In genomic region chr12:104592791-104593525, GRCm38 (mm10) we compare ENCODE assay signal across 10 mouse cellular contexts.
DNase-seq lines count a peak whose midpoint lies in the region; ATAC-seq lines count a peak whose summit lies in the region.
"Had no signal": no experiment of that assay in that cellular context is flagged by ENCODE, and none has a peak within 500 bp of the region (broad histone marks: within the 10 kb centered on the region; RNA-seq: fewer than 3 reads in every experiment).

No protein-coding gene starts in this region.

- H3K9me3 ChIP-seq in heart, embryonic 15.5 days (replicated peaks), result no peaks in the 10 kb centered on the region
- no peaks in the 10 kb centered on the region for H3K9me3 ChIP-seq in heart, embryonic 11.5 days (replicated peaks; ENCODE audit: control insufficient read depth, low read length)
- H3K9me3 ChIP-seq in embryonic facial prominence, embryonic 13.5 days, result no peaks in the 10 kb centered on the region
- H3K9me3 ChIP-seq in hindbrain, embryonic 13.5 days, result no peaks in the 10 kb centered on the region
- H3K9me3 ChIP-seq in midbrain, embryonic 15.5 days, result no peaks in the 10 kb centered on the region

- H3K36me3 ChIP-seq in heart, embryonic 15.5 days, result no peaks in the 10 kb centered on the region
- no peaks in the 10 kb centered on the region for H3K36me3 ChIP-seq in heart, embryonic 11.5 days (ENCODE audit: control insufficient read depth, insufficient read depth, low read length)
- no peaks in the 10 kb centered on the region for H3K36me3 ChIP-seq in embryonic facial prominence, embryonic 13.5 days
- no peaks in the 10 kb centered on the region for H3K36me3 ChIP-seq in hindbrain, embryonic 13.5 days
- no peaks in the 10 kb centered on the region for H3K36me3 ChIP-seq in midbrain, embryonic 15.5 days (replicated peaks)

- peak overlapping the region; percentile 17; the same call in 1 of the 2 replicates for H3K9ac ChIP-seq in heart, embryonic 15.5 days
- H3K9ac ChIP-seq in heart, embryonic 11.5 days (ENCODE audit: low read depth, low read length), result no peak overlapping the region
- peak overlapping the region; percentile 16; the same call in 1 of the 2 replicates for H3K9ac ChIP-seq in embryonic facial prominence, embryonic 13.5 days
- H3K9ac ChIP-seq in hindbrain, embryonic 13.5 days, result peak overlapping the region; percentile 39; the same call in 1 of the 2 replicates
- no peak overlapping the region for H3K9ac ChIP-seq in midbrain, embryonic 15.5 days

- ATAC-seq in heart, embryonic 15.5 days (replicated peaks; ENCODE audit: insufficient number of reproducible peaks, insufficient read depth, low FRiP score, low read depth), result no peak
- no peak for ATAC-seq in heart, embryonic 11.5 days (replicated peaks; ENCODE audit: insufficient number of reproducible peaks, low FRiP score, low TSS enrichment)
- ATAC-seq in embryonic facial prominence, embryonic 13.5 days (ENCODE audit: insufficient number of reproducible peaks, insufficient read depth, low FRiP score, low TSS enrichment, low read depth), result no peak
- no peak for ATAC-seq in hindbrain, embryonic 13.5 days (ENCODE audit: low FRiP score)
- peak; percentile 22; the same call in 1 of the 2 replicates for ATAC-seq in midbrain, embryonic 15.5 days (replicated peaks)
- no peak for ATAC-seq in activated CD4-positive, CD25-positive, alpha-beta regulatory T cell, adult 4 months
- ATAC-seq in monocyte, adult 5-6 weeks (replicated peaks; ENCODE audit: insufficient number of reproducible peaks, low FRiP score, low TSS enrichment, poor library complexity, severe bottlenecking), result no peak
- ATAC-seq: CD4-positive, CD25-positive, alpha-beta regulatory T cell, adult 4 months had no signal

- 44% methylated on average over 21 of the region's 21 CpGs for WGBS in heart, embryonic 15.5 days
- WGBS in heart, embryonic 11.5 days (ENCODE audit: insufficient replicate concordance), result 53% methylated on average over 21 of the region's 21 CpGs
- 24% methylated on average over 21 of the region's 21 CpGs for whole genome bisulfite sequencing in embryonic facial prominence, embryonic 13.5 days
- WGBS in hindbrain, embryonic 13.5 days, result 40% methylated on average over 21 of the region's 21 CpGs
- 29% methylated on average over 21 of the region's 21 CpGs for WGBS in midbrain, embryonic 15.5 days

- peaks cover 37% of the 10 kb centered on the region for H3K27me3 ChIP-seq in heart, embryonic 15.5 days
- peaks cover 28% of the 10 kb centered on the region for H3K27me3 ChIP-seq in heart, embryonic 11.5 days (ENCODE audit: control insufficient read depth, insufficient read depth, low read length)
- peaks cover 13% of the 10 kb centered on the region; the same call in 1 of the 2 replicates for H3K27me3 ChIP-seq in embryonic facial prominence, embryonic 13.5 days
- no peaks in the 10 kb centered on the region for H3K27me3 ChIP-seq in hindbrain, embryonic 13.5 days
- H3K27me3 ChIP-seq in midbrain, embryonic 15.5 days (replicated peaks), result no peaks in the 10 kb centered on the region

- H3K4me3 ChIP-seq in heart, embryonic 15.5 days, result no peak overlapping the region
- H3K4me3 ChIP-seq in heart, embryonic 11.5 days (ENCODE audit: low read depth, low read length), result no peak overlapping the region
- no peak overlapping the region for H3K4me3 ChIP-seq in embryonic facial prominence, embryonic 13.5 days
- no peak overlapping the region for H3K4me3 ChIP-seq in hindbrain, embryonic 13.5 days
- H3K4me3 ChIP-seq in midbrain, embryonic 15.5 days, result no peak overlapping the region

- peaks cover 12% of the 10 kb centered on the region for H3K4me1 ChIP-seq in heart, embryonic 15.5 days (replicated peaks)
- peaks cover 7% of the 10 kb centered on the region; the same call in 1 of the 2 replicates for H3K4me1 ChIP-seq in heart, embryonic 11.5 days (ENCODE audit: control insufficient read depth, insufficient read depth, low read length)
- H3K4me1 ChIP-seq in embryonic facial prominence, embryonic 13.5 days, result peaks cover 34% of the 10 kb centered on the region
- peaks cover 20% of the 10 kb centered on the region for H3K4me1 ChIP-seq in hindbrain, embryonic 13.5 days (replicated peaks)
- H3K4me1 ChIP-seq in midbrain, embryonic 15.5 days, result peaks cover 16% of the 10 kb centered on the region

- H3K4me2 ChIP-seq in heart, embryonic 15.5 days, result peak overlapping the region; percentile 33
- H3K4me2 ChIP-seq in heart, embryonic 11.5 days, result no peak overlapping the region; the same call in 1 of the 2 replicates
- peak overlapping the region; percentile 37 for H3K4me2 ChIP-seq in embryonic facial prominence, embryonic 13.5 days
- peak overlapping the region; percentile 22 for H3K4me2 ChIP-seq in hindbrain, embryonic 13.5 days
- peak overlapping the region; percentile 21 for H3K4me2 ChIP-seq in midbrain, embryonic 15.5 days

- H3K27ac ChIP-seq in heart, embryonic 15.5 days, result no peak overlapping the region
- no peak overlapping the region for H3K27ac ChIP-seq in heart, embryonic 11.5 days (ENCODE audit: low read depth, low read length)
- no peak overlapping the region; the same call in 1 of the 2 replicates for H3K27ac ChIP-seq in embryonic facial prominence, embryonic 13.5 days
- peak overlapping the region; percentile 73 for H3K27ac ChIP-seq in hindbrain, embryonic 13.5 days
- peak overlapping the region; percentile 40; the same call in 1 of the 2 replicates for H3K27ac ChIP-seq in midbrain, embryonic 15.5 days

- no peak for DNase-seq in right cerebral cortex, postnatal 4 days
- DNase-seq: thymus, adult 2 months had no signal

Comparison
In these comparisons a context has a peak if more than half of its experiments do, and no peak if none do; other contexts are left out.
1. H3K9ac ChIP-seq: peak in heart, embryonic 15.5 days (single experiment), embryonic facial prominence, embryonic 13.5 days (single experiment) and hindbrain, embryonic 13.5 days (single experiment); none in heart, embryonic 11.5 days (single experiment) and midbrain, embryonic 15.5 days (single experiment).
2. H3K27ac ChIP-seq: peak in hindbrain, embryonic 13.5 days (single experiment) and midbrain, embryonic 15.5 days (single experiment); none in heart, embryonic 15.5 days (single experiment), heart, embryonic 11.5 days (single experiment) and embryonic facial prominence, embryonic 13.5 days (single experiment).